Mouse (Mus musculus) hindbrain, embryonic 14.5 days (tissue): Measurements from ENCODE around the gene Nrip1. TPM values are rescaled to one million over a fixed set of nuclear protein-coding genes. Genes with fewer than 3 reads are reported as not detected.

Experiments used
- ATAC-seq: fragments of 200-750 bp; cut with Nextera tagmentation; 2 replicates; pipeline ENCODE4 v1.8.0; 2017; ENCODE audit warnings: moderate number of reproducible peaks, mild to moderate bottlenecking, moderate TSS enrichment, moderate library complexity; ENCODE audit not compliant: low FRiP score
- DNase-seq: peaks from one replicate; pipeline ENCODE4 v3.0.0-alpha.2; 2015; ENCODE audit warnings: low spot score
- H3K27ac ChIP-seq: fragments of 300-500 bp; sonication (generic); 2 replicates; pipeline ENCODE4 v1.5.1; 2014; ENCODE audit warnings: mild to moderate bottlenecking, moderate library complexity
- H3K27me3 ChIP-seq: fragments of 300-500 bp; sonication (generic); 2 replicates; pipeline ENCODE4 v1.6.1; 2014; ENCODE audit warnings: mild to moderate bottlenecking, low read length, mixed read lengths; ENCODE audit not compliant: control insufficient read depth, insufficient read depth
- H3K36me3 ChIP-seq: fragments of 300-500 bp; sonication (generic); replicated peaks from 2 replicates; pipeline ENCODE4 v1.6.1; 2014; ENCODE audit not compliant: control insufficient read depth, insufficient read depth
- H3K4me1 ChIP-seq: fragments of 300-500 bp; sonication (generic); replicated peaks from 2 replicates; pipeline ENCODE4 v1.6.1; 2014; ENCODE audit warnings: antibody characterized with exemption, low read length, mixed read lengths; ENCODE audit not compliant: control insufficient read depth, insufficient read depth
- H3K4me2 ChIP-seq: fragments of 300-500 bp; sonication (generic); replicated peaks from 2 replicates; pipeline ENCODE4 v1.6.1; 2014; ENCODE audit warnings: mild to moderate bottlenecking, moderate library complexity
- H3K4me3 ChIP-seq: fragments of 300-500 bp; sonication (generic); replicated peaks from 2 replicates; pipeline ENCODE4 v1.5.1; 2014; ENCODE audit warnings: mild to moderate bottlenecking, low read length
- H3K9ac ChIP-seq: fragments of 300-500 bp; sonication (generic); 2 replicates; pipeline ENCODE4 v1.6.1; 2014
- H3K9me3 ChIP-seq: fragments of 300-500 bp; sonication (generic); 2 replicates; pipeline ENCODE4 v1.6.1; 2016; ENCODE audit warnings: low read length; ENCODE audit not compliant: control insufficient read depth
- whole genome bisulfite sequencing: fragments of 180-500 bp; shearing (Covaris S2); extraction: QIAGEN DNeasy Blood & Tissue Kit; methylation state at CpG from one replicate; pipeline ENCODE4 v1.1.7; 2014; 5-methylcytosine and 5-hydroxymethylcytosine counted together
- polyA plus RNA-seq: library from polyadenylated mRNA; unstranded; fragments of >200 nt; fragmentation: Nextera tagmentation; extraction: Ambion mirVana; gene quantifications from 2 replicates; pipeline ENCODE4 v1.2.1, GENCODE M21; 2014

The Nrip1 gene
- polyA plus RNA-seq, 1 experiment from 2014 or later: 30.4 TPM

DNA sequence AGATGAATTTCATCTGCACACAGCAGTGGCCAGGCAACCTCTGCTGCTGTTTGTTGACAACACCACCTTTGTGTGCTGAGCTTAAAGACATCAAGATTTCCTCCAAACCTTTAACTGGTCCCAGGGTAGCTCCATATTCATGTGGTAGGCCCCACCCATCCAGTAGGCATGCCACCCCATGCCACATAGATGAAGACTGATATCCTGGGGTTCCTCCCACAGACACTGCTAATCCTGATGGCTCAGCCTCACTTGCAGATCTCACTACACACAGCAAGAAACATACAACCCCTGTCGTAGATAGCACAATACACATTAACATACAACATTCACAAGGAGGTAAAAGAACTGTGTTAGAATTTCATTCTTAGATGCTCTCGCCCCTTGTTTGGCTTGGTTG lies 29.6 kb downstream of the Nrip1 start:
- no peak overlapping the region for H3K9ac ChIP-seq
- no peaks in the 10 kb centered on the region for H3K36me3 ChIP-seq
- no peaks in the 10 kb centered on the region for H3K9me3 ChIP-seq
- DNase-seq: no peak
- no peak for ATAC-seq
- WGBS: 96% methylated on average over 2 of the region's 2 CpGs
- no peak overlapping the region for H3K27ac ChIP-seq
- H3K27me3 ChIP-seq: no peaks in the 10 kb centered on the region
- no peak overlapping the region for H3K4me2 ChIP-seq
- no peak overlapping the region for H3K4me3 ChIP-seq
- no peaks in the 10 kb centered on the region for H3K4me1 ChIP-seq

DNA sequence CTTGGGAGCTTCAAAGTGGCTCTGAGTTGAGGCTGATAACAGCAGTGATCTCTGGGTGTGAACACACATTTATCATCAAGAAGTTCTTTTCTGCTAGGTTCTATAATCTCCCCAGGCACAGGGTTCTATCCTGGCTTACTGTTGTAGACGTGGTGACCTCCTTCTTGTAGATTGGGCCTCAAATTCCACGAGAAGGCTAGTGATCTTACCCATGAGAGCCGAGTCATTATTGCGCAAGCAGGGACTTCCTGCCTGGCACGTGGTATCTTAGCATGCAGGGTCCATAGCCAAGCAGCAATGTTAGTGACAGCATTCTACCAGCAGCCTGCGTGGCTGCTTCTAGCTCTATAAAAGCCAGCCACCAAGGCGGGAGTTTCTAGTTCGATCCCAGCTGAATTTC lies 32.0 kb downstream of the Nrip1 start:
- Histone ChIP-seq H3K9me3 (no peaks in the 10 kb centered on the region), H3K9ac (no peak overlapping the region), H3K4me2 (no peak overlapping the region), H3K27me3 (no peaks in the 10 kb centered on the region), H3K27ac (no peak overlapping the region), H3K36me3 (no peaks in the 10 kb centered on the region), H3K4me3 (no peak overlapping the region), H3K4me1 (no peaks in the 10 kb centered on the region)
- ATAC-seq (no peak), DNase-seq (no peak)
- WGBS: 93% methylated on average over 8 of the region's 8 CpGs

DNA sequence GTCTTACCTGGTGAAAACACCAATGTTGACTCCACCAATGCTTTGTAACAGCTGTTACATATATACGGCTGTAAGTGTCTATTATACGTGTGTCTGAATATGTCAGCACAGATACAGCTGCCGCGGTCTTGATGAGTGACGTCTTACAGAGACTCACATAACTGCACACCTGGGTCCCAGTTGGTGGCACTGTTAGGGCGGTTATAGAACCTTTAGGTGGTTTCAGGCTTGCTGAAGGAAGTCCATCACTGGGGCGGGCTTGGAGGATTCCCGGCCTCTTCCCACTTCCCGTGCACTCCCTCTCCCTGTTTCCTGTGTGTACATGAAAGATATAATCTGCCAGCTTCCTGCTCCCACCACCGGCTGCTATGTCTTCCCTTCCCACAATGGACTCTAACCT lies 34.4 kb downstream of the Nrip1 start:
- Histone ChIP-seq H3K4me2 (no peak overlapping the region), H3K4me1 (no peaks in the 10 kb centered on the region), H3K9me3 (no peaks in the 10 kb centered on the region), H3K4me3 (no peak overlapping the region), H3K27me3 (no peaks in the 10 kb centered on the region), H3K36me3 (no peaks in the 10 kb centered on the region), H3K9ac (no peak overlapping the region), H3K27ac (no peak overlapping the region)
- whole genome bisulfite sequencing: 90% methylated on average over 10 of the region's 10 CpGs
- DNase-seq: no peak
- ATAC-seq: no peak

DNA sequence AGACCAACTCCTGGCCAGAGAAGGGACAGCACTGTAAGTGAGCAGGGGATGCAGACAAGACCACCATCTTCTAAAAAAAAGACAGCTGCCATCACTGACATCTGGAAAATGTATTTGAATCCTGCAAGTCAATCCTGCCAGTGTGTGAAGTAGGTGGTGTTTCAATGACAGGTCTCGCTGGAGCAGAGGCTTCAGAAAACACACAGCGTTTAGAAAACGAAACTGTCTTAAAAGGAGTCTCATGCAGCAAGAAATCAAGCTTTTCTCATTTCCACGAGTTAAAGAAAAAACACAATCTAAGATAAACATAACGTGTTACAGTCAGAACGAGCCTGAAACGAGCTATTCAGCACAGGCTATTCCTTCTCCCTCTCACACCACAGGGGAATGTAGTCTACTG lies 36.3 kb downstream of the Nrip1 start:
- no peaks in the 10 kb centered on the region for H3K27me3 ChIP-seq
- H3K27ac ChIP-seq: no peak overlapping the region
- H3K36me3 ChIP-seq: no peaks in the 10 kb centered on the region
- no peak overlapping the region for H3K9ac ChIP-seq
- ATAC-seq: no peak
- no peak overlapping the region for H3K4me3 ChIP-seq
- no peak overlapping the region for H3K4me2 ChIP-seq
- no peaks in the 10 kb centered on the region for H3K4me1 ChIP-seq
- WGBS: 92% methylated on average over 7 of the region's 7 CpGs
- no peaks in the 10 kb centered on the region for H3K9me3 ChIP-seq
- no peak for DNase-seq

DNA sequence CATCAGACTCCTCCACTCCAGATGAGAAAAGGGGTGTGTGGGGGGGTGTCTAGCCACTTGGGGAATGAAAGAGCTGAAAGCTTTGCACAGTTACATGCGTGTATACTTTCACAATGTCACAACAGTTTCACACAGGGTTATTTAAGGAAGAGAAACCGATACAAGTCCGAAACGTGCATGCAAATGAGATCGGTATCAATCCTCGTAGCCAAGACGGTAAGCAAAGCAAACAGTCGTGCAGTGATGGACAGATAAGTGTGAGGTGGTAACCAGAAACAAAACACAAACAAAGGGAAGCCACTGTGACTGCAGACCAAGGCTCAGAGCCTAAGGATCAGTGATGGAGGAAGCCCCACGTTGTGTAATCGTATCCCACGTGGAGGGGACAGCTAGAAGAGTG lies 36.7 kb downstream of the Nrip1 start:
- 95% methylated on average over 11 of the region's 11 CpGs for WGBS
- Histone ChIP-seq H3K36me3 (no peaks in the 10 kb centered on the region), H3K9ac (no peak overlapping the region), H3K4me1 (no peaks in the 10 kb centered on the region), H3K4me3 (no peak overlapping the region), H3K27ac (no peak overlapping the region), H3K9me3 (no peaks in the 10 kb centered on the region), H3K4me2 (no peak overlapping the region), H3K27me3 (no peaks in the 10 kb centered on the region)
- ATAC-seq: no peak
- DNase-seq: no peak

DNA sequence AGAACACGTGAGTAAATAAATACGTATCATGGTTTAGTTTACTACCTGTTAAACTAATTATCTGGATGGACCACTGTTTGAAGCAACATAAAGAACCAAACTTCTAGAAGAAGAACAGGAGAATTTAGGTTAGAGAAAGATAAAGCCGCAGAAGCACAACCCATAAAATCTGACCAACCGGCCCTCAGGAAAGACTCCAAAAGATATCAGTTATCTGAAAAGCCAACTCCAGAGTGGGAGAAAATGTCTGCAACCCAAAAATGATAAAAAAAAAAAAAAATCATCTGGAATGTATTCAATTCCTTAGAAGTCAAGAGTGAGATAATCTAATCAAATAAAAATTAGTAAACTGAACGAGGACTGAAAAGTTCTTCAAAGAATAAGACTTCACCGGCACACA lies 37.7 kb downstream of the Nrip1 start:
- no peak overlapping the region for H3K27ac ChIP-seq
- H3K9me3 ChIP-seq: no peaks in the 10 kb centered on the region
- H3K4me2 ChIP-seq: no peak overlapping the region
- H3K4me3 ChIP-seq: no peak overlapping the region
- no peaks in the 10 kb centered on the region for H3K27me3 ChIP-seq
- H3K4me1 ChIP-seq: no peaks in the 10 kb centered on the region
- H3K36me3 ChIP-seq: no peaks in the 10 kb centered on the region
- H3K9ac ChIP-seq: no peak overlapping the region
- 96% methylated on average over 6 of the region's 6 CpGs for WGBS
- ATAC-seq: no peak
- no peak for DNase-seq

DNA sequence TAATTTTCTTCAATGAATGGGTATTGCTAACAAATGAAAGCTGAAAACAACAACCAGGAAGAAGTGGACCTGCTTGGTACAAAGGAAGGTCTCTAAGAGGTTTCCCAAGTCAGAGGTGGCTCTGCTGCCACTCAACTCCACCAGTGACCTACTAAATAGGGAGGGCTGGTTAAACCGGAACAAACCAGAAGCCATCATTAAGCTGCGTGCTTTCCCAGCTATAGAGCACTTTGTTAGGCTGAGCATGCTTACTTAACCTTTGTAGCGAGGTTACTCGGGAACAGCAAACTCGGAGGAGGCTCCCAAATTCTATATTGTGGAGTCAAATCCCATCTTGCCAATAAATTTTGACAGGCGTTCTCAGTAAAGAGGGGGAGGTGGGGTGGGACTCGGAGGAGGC lies 41.5 kb downstream of the Nrip1 start:
- no peaks in the 10 kb centered on the region for H3K27me3 ChIP-seq

DNA sequence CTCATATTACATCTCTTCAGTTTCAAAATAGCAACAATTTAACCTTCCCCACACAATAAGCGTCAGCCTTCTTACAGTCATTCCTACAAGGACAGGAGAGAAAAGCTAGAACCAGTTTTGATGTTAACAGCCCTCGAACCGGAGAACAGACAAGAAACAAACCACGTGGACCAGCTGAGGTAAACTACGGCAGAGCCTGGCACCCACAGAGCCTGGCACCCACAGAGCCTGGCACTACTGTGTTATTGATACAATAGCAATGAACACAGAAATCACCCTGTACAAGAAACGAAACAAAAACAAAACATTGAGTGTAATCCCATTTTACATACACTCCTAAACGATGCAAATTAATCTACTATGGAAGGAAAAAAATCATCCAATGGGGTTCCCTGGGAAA lies 42.4 kb downstream of the Nrip1 start:
- ATAC-seq: no peak
- 92% methylated on average over 7 of the region's 7 CpGs for WGBS
- H3K4me2 ChIP-seq: no peak overlapping the region
- H3K4me1 ChIP-seq: no peaks in the 10 kb centered on the region
- no peak for DNase-seq
- no peak overlapping the region for H3K27ac ChIP-seq
- no peaks in the 10 kb centered on the region for H3K9me3 ChIP-seq
- no peaks in the 10 kb centered on the region for H3K36me3 ChIP-seq
- no peak overlapping the region for H3K9ac ChIP-seq
- H3K4me3 ChIP-seq: no peak overlapping the region
- no peaks in the 10 kb centered on the region for H3K27me3 ChIP-seq

More for the DNA sequence above, 41.5 kb downstream of the Nrip1 start:
- Histone ChIP-seq H3K27ac (no peak overlapping the region), H3K4me3 (no peak overlapping the region), H3K4me1 (no peaks in the 10 kb centered on the region), H3K9me3 (no peaks in the 10 kb centered on the region), H3K36me3 (no peaks in the 10 kb centered on the region), H3K9ac (no peak overlapping the region), H3K4me2 (no peak overlapping the region)
- ATAC-seq: no peak
- DNase-seq: no peak
- WGBS: 55% methylated on average over 7 of the region's 7 CpGs

DNA sequence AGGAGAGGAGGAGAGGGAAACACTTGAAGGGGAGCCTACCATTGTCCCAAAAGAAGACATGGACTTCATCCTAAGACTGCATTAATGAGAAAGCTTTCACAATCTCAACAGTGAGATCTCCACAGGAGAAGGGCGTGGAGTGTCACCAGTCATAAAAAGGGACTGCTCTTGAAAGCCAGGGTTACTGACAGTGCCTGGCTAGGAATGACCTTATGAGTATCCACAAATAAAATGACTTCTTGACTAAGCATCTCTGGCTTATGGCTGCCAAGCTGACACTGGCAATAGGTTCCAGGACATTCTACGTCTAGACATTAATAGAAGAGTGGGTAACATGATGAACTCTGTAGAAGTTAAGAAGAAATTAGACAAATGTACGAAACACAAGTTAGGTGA lies 48.3 kb downstream of the Nrip1 start:
- Histone ChIP-seq H3K27me3 (no peaks in the 10 kb centered on the region), H3K9ac (no peak overlapping the region), H3K4me3 (no peak overlapping the region), H3K4me1 (peaks cover 21% of the 10 kb centered on the region; the same call in 1 of the 2 replicates), H3K36me3 (no peaks in the 10 kb centered on the region), H3K27ac (no peak overlapping the region), H3K9me3 (no peaks in the 10 kb centered on the region), H3K4me2 (no peak overlapping the region)
- ATAC-seq (no peak), DNase-seq (no peak)
- WGBS: 91% methylated on average over 3 of the region's 3 CpGs
